In genomic region chr5:33723641-33724465, GRCm38 (mm10) we compare ENCODE assay signal across 8 mouse cellular contexts. TPM values are rescaled to one million over a fixed set of nuclear protein-coding genes. Genes with fewer than 3 reads are reported as not detected.
DNase-seq lines count a peak whose midpoint lies in the region; ATAC-seq and TF ChIP-seq lines count a peak whose summit lies in the region.

No protein-coding gene starts in this region.

- WGBS in hindbrain, embryonic 11.5 days: 2% methylated on average over 34 of the region's 36 CpGs
- 3% methylated on average over 36 of the region's 36 CpGs for WGBS in limb, embryonic 14.5 days
- 15% methylated on average over 36 of the region's 36 CpGs for WGBS in stomach, postnatal 0 days

- no peak for TF ChIP-seq POLR2A in limb, embryonic 14.5 days (IDR thresholded peaks at IDR 0.05; ENCODE audit: borderline replicate concordance, extremely low read depth, insufficient read depth, insufficient read length)

- H3K4me2 ChIP-seq in hindbrain, embryonic 11.5 days (replicated peaks; ENCODE audit: low read depth, low read length): peak overlapping the region; percentile 94
- peak overlapping the region; percentile 95 for H3K4me2 ChIP-seq in limb, embryonic 14.5 days (replicated peaks; ENCODE audit: low read depth, low read length, severe bottlenecking)
- H3K4me2 ChIP-seq in stomach, postnatal 0 days (replicated peaks; ENCODE audit: low read depth): peak overlapping the region; percentile 99

- peak overlapping the region; percentile 86 for H3K27ac ChIP-seq in hindbrain, embryonic 11.5 days (ENCODE audit: low read depth, low read length)
- H3K27ac ChIP-seq in limb, embryonic 14.5 days (replicated peaks; ENCODE audit: low read depth, low read length): peak overlapping the region; percentile 80; the same call in 1 of the 2 replicates
- peak overlapping the region; percentile 85; the same call in 1 of the 2 replicates for H3K27ac ChIP-seq in stomach, postnatal 0 days (replicated peaks)

- peaks cover 98% of the 10 kb centered on the region for H3K27me3 ChIP-seq in megakaryocyte, embryonic 14.5 days (replicated peaks)
- peaks cover 7% of the 10 kb centered on the region; the same call in 1 of the 2 replicates for H3K27me3 ChIP-seq in hindbrain, embryonic 11.5 days (ENCODE audit: control insufficient read depth, insufficient read depth, low read length)
- peaks cover 5% of the 10 kb centered on the region; the same call in 1 of the 2 replicates for H3K27me3 ChIP-seq in limb, embryonic 14.5 days (ENCODE audit: control insufficient read depth, insufficient read depth, low read length)
- no peaks in the 10 kb centered on the region for H3K27me3 ChIP-seq in stomach, postnatal 0 days (ENCODE audit: control insufficient read depth, insufficient read depth, low read length)

- peak overlapping the region; percentile 83 for H3K9ac ChIP-seq in hindbrain, embryonic 11.5 days (ENCODE audit: low read depth, low read length)
- H3K9ac ChIP-seq in limb, embryonic 14.5 days (ENCODE audit: low read depth, low read length, severe bottlenecking): peak overlapping the region; percentile 80
- H3K9ac ChIP-seq in stomach, postnatal 0 days (ENCODE audit: low read length): peak overlapping the region; percentile 78

- no peaks in the 10 kb centered on the region for H3K36me3 ChIP-seq in megakaryocyte, embryonic 14.5 days (replicated peaks; ENCODE audit: low read length)
- no peaks in the 10 kb centered on the region for H3K36me3 ChIP-seq in hindbrain, embryonic 11.5 days (ENCODE audit: control insufficient read depth, insufficient read depth, low read length)
- H3K36me3 ChIP-seq in limb, embryonic 14.5 days (ENCODE audit: control insufficient read depth, insufficient read depth, low read length): peaks cover 20% of the 10 kb centered on the region
- no peaks in the 10 kb centered on the region for H3K36me3 ChIP-seq in stomach, postnatal 0 days (ENCODE audit: control insufficient read depth, insufficient read depth, low read length)

- no peak for DNase-seq in hindbrain, embryonic 11.5 days (ENCODE audit: low spot score)
- DNase-seq in limb, embryonic 14.5 days (ENCODE audit: low spot score): no peak
- DNase-seq in stomach, postnatal 0 days (ENCODE audit: low spot score): peak; percentile 46

- H3K4me3 ChIP-seq in megakaryocyte, embryonic 14.5 days (replicated peaks): peak overlapping the region; percentile 91
- H3K4me3 ChIP-seq in hindbrain, embryonic 11.5 days (ENCODE audit: low read depth, low read length): peak overlapping the region; percentile 84
- peak overlapping the region; percentile 78 for H3K4me3 ChIP-seq in limb, embryonic 14.5 days (replicated peaks; ENCODE audit: low read length)
- H3K4me3 ChIP-seq in stomach, postnatal 0 days (ENCODE audit: low read depth, low read length): peak overlapping the region; percentile 78

- H3K9me3 ChIP-seq in megakaryocyte, embryonic 14.5 days: no peaks in the 10 kb centered on the region
- no peaks in the 10 kb centered on the region for H3K9me3 ChIP-seq in hindbrain, embryonic 11.5 days (ENCODE audit: control insufficient read depth, low read length)
- H3K9me3 ChIP-seq in limb, embryonic 14.5 days (ENCODE audit: control insufficient read depth, low read length): no peaks in the 10 kb centered on the region
- H3K9me3 ChIP-seq in stomach, postnatal 0 days (ENCODE audit: control insufficient read depth, low read length): no peaks in the 10 kb centered on the region

- H3K4me1 ChIP-seq in megakaryocyte, embryonic 14.5 days: peaks cover 41% of the 10 kb centered on the region
- peaks cover 16% of the 10 kb centered on the region for H3K4me1 ChIP-seq in hindbrain, embryonic 11.5 days (replicated peaks; ENCODE audit: control insufficient read depth, insufficient read depth, low read length)
- peaks cover 8% of the 10 kb centered on the region for H3K4me1 ChIP-seq in limb, embryonic 14.5 days (ENCODE audit: control insufficient read depth, insufficient read depth, low read length)
- H3K4me1 ChIP-seq in stomach, postnatal 0 days (replicated peaks; ENCODE audit: control insufficient read depth, insufficient read depth): no peaks in the 10 kb centered on the region

- ATAC-seq in megakaryocyte, adult 5-6 weeks (ENCODE audit: poor library complexity, severe bottlenecking): no peak
- ATAC-seq in hindbrain, embryonic 11.5 days (ENCODE audit: low FRiP score): peak; percentile 77
- ATAC-seq in limb, embryonic 14.5 days (ENCODE audit: low FRiP score, low read depth): no peak
- ATAC-seq in stomach, postnatal 0 days (ENCODE audit: low FRiP score, low TSS enrichment): no peak
- ATAC-seq in megakaryocyte progenitor cell, adult 5-6 weeks (replicated peaks; ENCODE audit: poor library complexity): no peak
- ATAC-seq in megakaryocyte-erythroid progenitor cell, adult 5-6 weeks (replicated peaks; ENCODE audit: low FRiP score, low TSS enrichment, poor library complexity, severe bottlenecking): no peak
- no peak for ATAC-seq in granulocyte monocyte progenitor cell, adult 5-6 weeks (replicated peaks; ENCODE audit: poor library complexity, severe bottlenecking)

- no peak for TF ChIP-seq EP300 in stomach, postnatal 0 days (optimal IDR thresholded peaks at IDR 0.05)

- TF ChIP-seq CTCF in stomach, postnatal 0 days (IDR thresholded peaks at IDR 0.05; ENCODE audit: low read depth): no peak

RNA-seq across cellular contexts. Expression of gene Fgfr3, which starts 2.4 kb away (rescaled TPM):
- polyA plus RNA-seq in megakaryocyte, embryonic 14.5 days (2012; ENCODE audit: insufficient read depth, low replicate concordance): 0.39 and 0.68 TPM in 2 replicates
- total RNA-seq in megakaryocyte, adult 5-6 weeks (2015): 0.30 TPM in 1 of 2 replicates, not detected in the other
- total RNA-seq in megakaryocyte, adult 5-6 weeks (2017): not detected in 2 replicates
- polyA plus RNA-seq in hindbrain, embryonic 11.5 days (2014; fragmentation: Nextera tagmentation; extraction: Ambion mirVana): 50.9 and 56.4 TPM in 2 replicates
- polyA plus RNA-seq in limb, embryonic 14.5 days (2012; rRNA removed): 143 and 179 TPM in 2 replicates
- polyA plus RNA-seq in limb, embryonic 14.5 days (2014; fragmentation: Nextera tagmentation; extraction: Ambion mirVana): 27.5 and 32.9 TPM in 2 replicates
- polyA plus RNA-seq in stomach, postnatal 0 days (2015; fragmentation: Nextera tagmentation; extraction: Ambion mirVana): 17.4 and 19.3 TPM in 2 replicates
- total RNA-seq in megakaryocyte progenitor cell, adult 5-6 weeks (2015): 0.39 TPM in 1 of 2 replicates, not detected in the other
- 1.0 TPM in 1 of 2 replicates, not detected in the other for total RNA-seq in megakaryocyte progenitor cell, adult 5-6 weeks (2017)
- total RNA-seq in megakaryocyte-erythroid progenitor cell, adult 5-6 weeks (2014; fragmentation: Nextera tagmentation): not detected in 2 replicates
- not detected in 2 replicates for total RNA-seq in megakaryocyte-erythroid progenitor cell, adult 5-6 weeks (2017)
- not detected in 2 replicates for total RNA-seq in granulocyte monocyte progenitor cell, adult 5-6 weeks (2014; fragmentation: Nextera tagmentation)
- total RNA-seq in granulocyte monocyte progenitor cell, adult 5-6 weeks (2017): not detected in 2 replicates

RNA-seq across cellular contexts. Expression of gene Letm1, which starts 58.8 kb away (rescaled TPM):
- 9.0 and 9.4 TPM in 2 replicates for polyA plus RNA-seq in megakaryocyte, embryonic 14.5 days (2012; ENCODE audit: insufficient read depth, low replicate concordance)
- 12.7 and 15.3 TPM in 2 replicates for total RNA-seq in megakaryocyte, adult 5-6 weeks (2015)
- 17.0 and 19.8 TPM in 2 replicates for total RNA-seq in megakaryocyte, adult 5-6 weeks (2017)
- 40.2 and 44.9 TPM in 2 replicates for polyA plus RNA-seq in hindbrain, embryonic 11.5 days (2014; fragmentation: Nextera tagmentation; extraction: Ambion mirVana)
- polyA plus RNA-seq in limb, embryonic 14.5 days (2012; rRNA removed): 31.3 and 33.0 TPM in 2 replicates
- 44.4 and 49.9 TPM in 2 replicates for polyA plus RNA-seq in limb, embryonic 14.5 days (2014; fragmentation: Nextera tagmentation; extraction: Ambion mirVana)
- polyA plus RNA-seq in stomach, postnatal 0 days (2015; fragmentation: Nextera tagmentation; extraction: Ambion mirVana): 39.5 and 42.6 TPM in 2 replicates
- 15.5 and 16.2 TPM in 2 replicates for total RNA-seq in megakaryocyte progenitor cell, adult 5-6 weeks (2015)
- 22.2 and 24.2 TPM in 2 replicates for total RNA-seq in megakaryocyte progenitor cell, adult 5-6 weeks (2017)
- 21.0 and 26.1 TPM in 2 replicates for total RNA-seq in megakaryocyte-erythroid progenitor cell, adult 5-6 weeks (2014; fragmentation: Nextera tagmentation)
- 20.6 and 23.1 TPM in 2 replicates for total RNA-seq in megakaryocyte-erythroid progenitor cell, adult 5-6 weeks (2017)
- 24.5 and 25.3 TPM in 2 replicates for total RNA-seq in granulocyte monocyte progenitor cell, adult 5-6 weeks (2014; fragmentation: Nextera tagmentation)
- 19.9 and 22.3 TPM in 2 replicates for total RNA-seq in granulocyte monocyte progenitor cell, adult 5-6 weeks (2017)
